Mouse (Mus musculus) small intestine, adult 2 months (tissue): ENCODE results near the gene Nipa2.

Experiments
- CTCF ChIP-seq: fragments of 200-500 bp; IDR thresholded peaks from 2 replicates; pipeline ENCODE4 v1.5.1; 2012; ENCODE audit warnings: low read depth, mild to moderate bottlenecking, control low read depth, inconsistent platforms, low read length, moderate library complexity, mixed read lengths; ENCODE audit not compliant: insufficient replicate concordance, insufficient read length; ENCODE audit errors: extremely low read depth
- POLR2A ChIP-seq: fragments of 200-500 bp; IDR thresholded peaks from 2 replicates; pipeline ENCODE4 v1.6.1; 2012; ENCODE audit warnings: low read depth, mild to moderate bottlenecking, control low read depth, inconsistent platforms, low read length, moderate library complexity

DNA sequence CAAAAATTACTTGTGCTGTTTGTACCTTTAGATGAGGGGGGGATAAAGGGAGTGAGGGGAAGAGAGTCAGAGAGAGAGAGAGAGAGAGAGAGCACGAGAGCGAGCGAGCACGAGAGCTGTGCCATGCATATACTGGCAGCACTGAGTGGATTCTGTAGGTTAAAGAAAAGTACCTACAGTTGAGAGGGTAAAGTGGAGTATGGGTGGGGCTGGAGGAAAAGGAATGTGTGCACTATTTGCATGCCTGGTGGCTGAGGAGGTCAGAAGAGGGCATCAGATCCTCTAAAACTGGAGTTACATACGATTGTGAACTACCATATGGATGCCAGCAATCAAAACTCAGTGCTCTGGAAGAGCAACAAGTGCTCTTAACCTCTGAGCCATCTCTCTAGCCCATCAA lies 20.8 kb upstream of the Nipa2 start:
- TF ChIP-seq CTCF (no peak), POLR2A (no peak)
